Mouse (Mus musculus) neural tube, embryonic 11.5 days (tissue): ENCODE measurements around the gene Plekha6. TPM values are rescaled to one million over a fixed set of nuclear protein-coding genes. Genes with fewer than 3 reads are reported as not detected.
A peak's percentile ranks its signal among the peaks of the same experiment; 100 is the strongest.

Experiments used
- ATAC-seq: fragments of 200-750 bp; cut with Nextera tagmentation; 2 replicates; pipeline ENCODE4 v1.8.0; 2017; ENCODE audit warnings: moderate number of reproducible peaks, mild to moderate bottlenecking, moderate TSS enrichment, moderate library complexity; ENCODE audit not compliant: insufficient read depth, low FRiP score, low TSS enrichment
- DNase-seq: peaks from one replicate; pipeline ENCODE4 v3.0.0-alpha.2; 2015; ENCODE audit warnings: low spot score
- H3K27ac ChIP-seq: fragments of 300-500 bp; sonication (generic); 2 replicates; pipeline ENCODE4 v1.5.1; 2014; ENCODE audit warnings: low read depth, mild to moderate bottlenecking, low read length
- H3K27me3 ChIP-seq: fragments of 300-500 bp; sonication (generic); 2 replicates; pipeline ENCODE4 v1.6.1; 2014; ENCODE audit warnings: mild to moderate bottlenecking, low read length, mixed read lengths; ENCODE audit not compliant: control insufficient read depth, insufficient read depth
- H3K36me3 ChIP-seq: fragments of 300-500 bp; sonication (generic); 2 replicates; pipeline ENCODE4 v1.6.1; 2014; ENCODE audit warnings: mild to moderate bottlenecking, low read length, moderate library complexity, mixed read lengths; ENCODE audit not compliant: control insufficient read depth, insufficient read depth
- H3K4me1 ChIP-seq: fragments of 300-500 bp; sonication (generic); 2 replicates; pipeline ENCODE4 v1.6.1; 2014; ENCODE audit warnings: low read length, mixed read lengths; ENCODE audit not compliant: control insufficient read depth, insufficient read depth
- H3K4me2 ChIP-seq: fragments of 300-500 bp; sonication (generic); 2 replicates; pipeline ENCODE4 v1.6.1; 2014; ENCODE audit warnings: low read depth, mild to moderate bottlenecking, moderate library complexity
- H3K4me3 ChIP-seq: fragments of 300-500 bp; sonication (generic); 2 replicates; pipeline ENCODE4 v1.5.1; 2014; ENCODE audit warnings: low read depth, low read length
- H3K9ac ChIP-seq: fragments of 300-500 bp; sonication (generic); 2 replicates; pipeline ENCODE4 v1.6.1; 2014; ENCODE audit warnings: mild to moderate bottlenecking, low read length
- H3K9me3 ChIP-seq: fragments of 300-500 bp; sonication (generic); 2 replicates; pipeline ENCODE4 v1.6.1; 2016; ENCODE audit warnings: low read length; ENCODE audit not compliant: control insufficient read depth
- WGBS: fragments of 180-500 bp; shearing (Covaris S2); extraction: QIAGEN DNeasy Blood & Tissue Kit; methylation state at CpG from one replicate; pipeline ENCODE4 v1.1.7; 2014; 5-methylcytosine and 5-hydroxymethylcytosine counted together
- polyA plus RNA-seq: library from polyadenylated mRNA; unstranded; fragments of >200 nt; fragmentation: Nextera tagmentation; extraction: Ambion mirVana; gene quantifications from 2 replicates; pipeline ENCODE4 v1.2.1, GENCODE M21; 2014

The Plekha6 gene
- polyA plus RNA-seq, 1 experiment from 2014 or later: 12.5 TPM

DNA sequence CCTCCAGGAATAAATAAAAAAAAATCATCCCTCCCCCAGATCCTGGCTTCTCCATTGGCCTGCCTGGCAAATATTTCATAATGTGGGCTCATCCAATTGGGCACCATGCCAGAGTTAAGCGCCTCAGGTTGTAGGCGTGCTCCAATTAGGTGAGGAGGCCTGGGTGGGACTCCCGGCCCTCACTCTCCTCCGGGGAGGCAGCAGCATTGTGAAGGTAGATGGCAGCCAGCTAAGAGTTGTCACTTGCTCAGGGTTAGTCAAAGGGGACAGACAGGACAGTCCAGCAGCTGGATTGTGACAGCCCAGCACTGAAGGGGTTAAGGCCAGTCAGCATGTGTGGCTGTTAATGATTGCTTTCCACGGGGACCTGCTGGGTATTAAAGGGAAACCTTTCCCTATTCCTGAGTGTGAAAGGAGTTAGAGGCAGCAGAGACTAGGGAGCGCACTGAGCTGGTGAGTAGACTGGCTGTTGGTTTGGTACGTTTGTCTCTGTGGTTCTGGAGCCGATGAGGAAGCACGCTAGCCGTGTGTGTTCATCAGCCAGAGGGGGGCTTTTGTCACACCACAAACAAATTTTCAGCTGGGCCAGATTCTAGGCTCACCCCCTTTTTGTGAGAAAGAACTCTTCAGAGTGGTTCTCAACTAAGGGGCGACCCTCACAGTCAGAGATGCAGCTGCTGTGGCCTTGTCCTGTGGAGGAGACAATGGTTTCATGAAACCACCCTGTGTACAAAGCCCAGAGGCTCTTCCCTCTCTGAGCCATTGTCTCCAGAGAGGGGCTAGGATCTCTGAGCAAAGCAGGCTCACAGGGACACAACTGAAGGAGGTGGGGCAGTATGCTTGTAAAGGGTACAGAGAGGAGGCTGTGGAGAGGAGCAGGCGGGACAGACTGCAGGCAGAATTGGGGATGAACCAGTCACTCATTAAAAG lies 81.9 kb downstream of the Plekha6 start:
- peak overlapping the region; percentile 23 for H3K4me3 ChIP-seq
- peaks cover 17% of the 10 kb centered on the region for H3K4me1 ChIP-seq
- no peaks in the 10 kb centered on the region for H3K36me3 ChIP-seq
- H3K9ac ChIP-seq: peak overlapping the region; percentile 27
- no peaks in the 10 kb centered on the region for H3K9me3 ChIP-seq
- no peaks in the 10 kb centered on the region for H3K27me3 ChIP-seq
- peak overlapping the region; percentile 65 for H3K27ac ChIP-seq
- WGBS: 24% methylated on average over 12 of the region's 12 CpGs
- ATAC-seq (peak; percentile 65; the same call in 1 of the 2 replicates), DNase-seq (peak; percentile 62)
- peak overlapping the region; percentile 38 for H3K4me2 ChIP-seq

DNA sequence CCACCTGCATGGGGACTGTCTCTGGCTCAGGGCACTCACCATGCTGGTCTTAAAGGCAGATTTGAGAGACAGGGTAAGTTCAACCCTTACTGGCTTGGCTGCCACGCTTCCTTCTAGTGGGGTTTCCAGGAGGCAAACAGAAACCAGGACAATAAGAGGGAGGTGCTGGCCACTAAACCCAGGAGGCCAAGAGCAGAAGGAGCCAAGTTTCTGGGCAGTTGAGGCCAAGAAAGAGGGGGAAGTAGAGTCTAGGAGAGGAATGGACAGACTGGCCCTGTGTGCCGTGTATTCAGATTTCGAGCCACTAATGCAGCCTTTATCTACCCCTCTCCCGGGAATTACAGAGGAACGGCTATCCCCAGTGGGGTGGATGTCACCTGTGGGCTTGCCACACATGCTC lies 83.2 kb downstream of the Plekha6 start:
- Histone ChIP-seq H3K27ac (no peak overlapping the region), H3K27me3 (no peaks in the 10 kb centered on the region), H3K4me3 (no peak overlapping the region), H3K4me1 (peaks cover 27% of the 10 kb centered on the region), H3K9me3 (no peaks in the 10 kb centered on the region), H3K4me2 (0 out of 2 replicates have a peak overlapping the region, but pooled peaks have one; percentile 19), H3K36me3 (no peaks in the 10 kb centered on the region), H3K9ac (no peak overlapping the region)
- peak; percentile 7 for DNase-seq
- no peak for ATAC-seq
- 80% methylated on average over 5 of the region's 5 CpGs for WGBS

GRCm38 (mm10) chr1:133250761-133251160 lies 86.8 kb downstream of the Plekha6 start:
- Histone ChIP-seq H3K9ac (no peak overlapping the region), H3K4me1 (peaks cover 28% of the 10 kb centered on the region), H3K4me3 (no peak overlapping the region), H3K27ac (no peak overlapping the region), H3K27me3 (no peaks in the 10 kb centered on the region), H3K9me3 (no peaks in the 10 kb centered on the region), H3K36me3 (no peaks in the 10 kb centered on the region), H3K4me2 (no peak overlapping the region)
- ATAC-seq: no peak
- 87% methylated on average over 6 of the region's 6 CpGs for WGBS
- no peak for DNase-seq

- no peaks in the 10 kb centered on the region for H3K36me3 ChIP-seq
- no peak overlapping the region for H3K9ac ChIP-seq
- no peaks in the 10 kb centered on the region for H3K9me3 ChIP-seq
- no peak overlapping the region for H3K27ac ChIP-seq
- H3K4me2 ChIP-seq: no peak overlapping the region
- 39% methylated on average over 5 of the region's 5 CpGs for WGBS
- H3K27me3 ChIP-seq: no peaks in the 10 kb centered on the region
- ATAC-seq (no peak), DNase-seq (peak; percentile 6)
- H3K4me1 ChIP-seq: peaks cover 19% of the 10 kb centered on the region
- no peak overlapping the region for H3K4me3 ChIP-seq
These were observed 87.6 kb downstream of the Plekha6 start for GRCm38 (mm10) chr1:133251625-133252034.

GRCm38 (mm10) chr1:133252251-133252650 lies 88.2 kb downstream of the Plekha6 start:
- Histone ChIP-seq H3K9me3 (no peaks in the 10 kb centered on the region), H3K4me3 (no peak overlapping the region), H3K9ac (no peak overlapping the region), H3K27me3 (no peaks in the 10 kb centered on the region), H3K4me2 (no peak overlapping the region), H3K4me1 (peaks cover 19% of the 10 kb centered on the region), H3K36me3 (no peaks in the 10 kb centered on the region), H3K27ac (no peak overlapping the region)
- ATAC-seq (no peak), DNase-seq (no peak)
- whole genome bisulfite sequencing: 90% methylated on average over 3 of the region's 3 CpGs

GRCm38 (mm10) chr1:133252801-133253531 lies 89.0 kb downstream of the Plekha6 start:
- Histone ChIP-seq H3K36me3 (no peaks in the 10 kb centered on the region), H3K27me3 (no peaks in the 10 kb centered on the region), H3K4me1 (peaks cover 19% of the 10 kb centered on the region), H3K9me3 (no peaks in the 10 kb centered on the region), H3K4me3 (no peak overlapping the region), H3K27ac (no peak overlapping the region), H3K9ac (no peak overlapping the region), H3K4me2 (no peak overlapping the region)
- WGBS: 65% methylated on average over 10 of the region's 10 CpGs
- no peak for ATAC-seq
- DNase-seq: no peak

DNA sequence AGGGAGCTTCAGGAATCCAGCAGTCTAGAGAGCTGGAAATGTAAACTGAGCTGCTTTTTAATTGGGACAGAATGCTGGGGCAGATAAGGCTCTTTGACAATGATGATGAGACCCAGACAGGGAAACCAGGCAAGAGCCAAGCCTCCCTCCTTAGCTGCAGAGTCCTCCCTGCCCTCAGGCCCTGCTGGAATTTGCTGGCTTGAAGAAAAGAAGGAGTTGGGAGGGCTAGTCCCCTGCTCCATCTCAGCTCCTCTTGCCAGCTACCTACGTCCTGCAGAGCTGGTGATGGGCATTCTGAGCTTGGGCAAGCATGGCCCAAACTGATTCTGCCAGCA lies 89.5 kb downstream of the Plekha6 start:
- Histone ChIP-seq H3K4me2 (no peak overlapping the region), H3K9ac (no peak overlapping the region), H3K27ac (no peak overlapping the region), H3K4me3 (no peak overlapping the region), H3K4me1 (peaks cover 19% of the 10 kb centered on the region), H3K9me3 (no peaks in the 10 kb centered on the region), H3K36me3 (no peaks in the 10 kb centered on the region), H3K27me3 (no peaks in the 10 kb centered on the region)
- DNase-seq (no peak), ATAC-seq (no peak)
- 65% methylated on average over 1 of the region's 1 CpGs for WGBS

GRCm38 (mm10) chr1:133254226-133254625 lies 90.2 kb downstream of the Plekha6 start:
- H3K4me3 ChIP-seq: no peak overlapping the region
- WGBS: 91% methylated on average over 6 of the region's 6 CpGs
- no peaks in the 10 kb centered on the region for H3K9me3 ChIP-seq
- DNase-seq (peak; percentile 9), ATAC-seq (no peak)
- no peaks in the 10 kb centered on the region for H3K36me3 ChIP-seq
- no peak overlapping the region for H3K27ac ChIP-seq
- no peak overlapping the region for H3K9ac ChIP-seq
- H3K4me1 ChIP-seq: peaks cover 19% of the 10 kb centered on the region
- H3K4me2 ChIP-seq: no peak overlapping the region
- H3K27me3 ChIP-seq: no peaks in the 10 kb centered on the region
